Mouse (Mus musculus) cortical plate, adult 2 months (tissue): ENCODE results near the gene Neurod2.

ENCODE experiments used
- CTCF ChIP-seq: fragments of 200-500 bp; IDR thresholded peaks from 2 replicates; pipeline ENCODE4 v1.5.1; 2011; ENCODE audit warnings: mild to moderate bottlenecking, control low read depth, low read length; ENCODE audit not compliant: insufficient read depth; ENCODE audit errors: extremely low read depth
- POLR2A ChIP-seq: fragments of 200-500 bp; IDR thresholded peaks from 2 replicates; pipeline ENCODE4 v1.6.1; 2011; ENCODE audit warnings: mild to moderate bottlenecking, low read length, control low read depth; ENCODE audit not compliant: insufficient read depth; ENCODE audit errors: extremely low read depth

GRCm38 (mm10) chr11:98287961-98288360, 41.5 kb downstream of the Neurod2 start:
- TF ChIP-seq CTCF: no peak
- TF ChIP-seq POLR2A: no peak
